Mouse (Mus musculus): ENCODE data around the gene Vsig10.

DNA sequence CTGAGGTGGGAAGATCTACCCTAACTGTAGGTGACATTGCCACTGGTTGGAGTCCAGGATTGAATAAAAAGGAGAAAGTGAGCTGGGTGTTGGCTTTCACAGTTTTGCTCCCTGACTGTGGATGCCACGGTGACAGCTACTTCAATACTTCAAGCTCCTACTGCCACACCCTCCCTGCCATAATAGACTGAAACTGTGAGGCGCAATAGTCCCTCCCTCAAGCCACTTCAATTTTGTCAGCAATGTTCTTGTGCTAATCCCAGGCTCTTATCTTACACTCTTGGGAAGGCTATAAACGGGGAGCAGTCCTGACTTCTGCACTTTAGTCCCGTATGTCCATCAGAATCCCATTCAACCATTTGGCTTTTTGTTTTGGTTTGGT, 39.2 kb upstream of the Vsig10 start:
- TF ChIP-seq CTCF (IDR thresholded peaks at IDR 0.05; ENCODE audit: low read depth, low read length) (no peak), POLR2AphosphoS5 (IDR thresholded peaks at IDR 0.05; ENCODE audit: insufficient replicate concordance, low read depth, low read length) (no peak), TAL1 (conservative IDR thresholded peaks at IDR 0.05; ENCODE audit: low read depth, low read length) (no peak), GATA1 (IDR thresholded peaks at IDR 0.05; ENCODE audit: borderline replicate concordance, low read length) (no peak)

Data from G1E (cell line).